Mouse (Mus musculus): ENCODE measurements around the gene P2rx4. TPM values are rescaled to one million over a fixed set of nuclear protein-coding genes. Genes with fewer than 3 reads are reported as not detected.

Gene P2rx4
- polyA plus RNA-seq, 1 experiment from 2014 or later, result 19.2 TPM

GRCm38 (mm10) chr5:122687391-122687790 is 20.0 kb upstream of the P2rx4 start:
- no peak overlapping the region for H3K9ac ChIP-seq
- no peaks in the 10 kb centered on the region for H3K4me1 ChIP-seq (replicated peaks)
- 64% methylated on average over 4 of the region's 4 CpGs for WGBS
- ATAC-seq (replicated peaks; ENCODE audit: insufficient number of reproducible peaks, insufficient read depth, low FRiP score, low read depth), result no peak
- H3K27ac ChIP-seq, result no peak overlapping the region
- no peaks in the 10 kb centered on the region for H3K36me3 ChIP-seq
- no peaks in the 10 kb centered on the region for H3K27me3 ChIP-seq
- H3K4me2 ChIP-seq, result no peak overlapping the region
- H3K9me3 ChIP-seq (replicated peaks), result no peaks in the 10 kb centered on the region
- no peak overlapping the region for H3K4me3 ChIP-seq

GRCm38 (mm10) chr5:122689153-122689552 is 18.2 kb upstream of the P2rx4 start:
- no peak overlapping the region for H3K4me3 ChIP-seq
- no peaks in the 10 kb centered on the region for H3K9me3 ChIP-seq (replicated peaks)
- 86% methylated on average over 7 of the region's 7 CpGs for WGBS
- no peak overlapping the region for H3K9ac ChIP-seq
- H3K4me2 ChIP-seq, result no peak overlapping the region
- no peak overlapping the region for H3K27ac ChIP-seq
- H3K4me1 ChIP-seq (replicated peaks), result peaks cover 8% of the 10 kb centered on the region
- no peaks in the 10 kb centered on the region for H3K27me3 ChIP-seq
- ATAC-seq (replicated peaks; ENCODE audit: insufficient number of reproducible peaks, insufficient read depth, low FRiP score, low read depth), result no peak
- no peaks in the 10 kb centered on the region for H3K36me3 ChIP-seq

DNA sequence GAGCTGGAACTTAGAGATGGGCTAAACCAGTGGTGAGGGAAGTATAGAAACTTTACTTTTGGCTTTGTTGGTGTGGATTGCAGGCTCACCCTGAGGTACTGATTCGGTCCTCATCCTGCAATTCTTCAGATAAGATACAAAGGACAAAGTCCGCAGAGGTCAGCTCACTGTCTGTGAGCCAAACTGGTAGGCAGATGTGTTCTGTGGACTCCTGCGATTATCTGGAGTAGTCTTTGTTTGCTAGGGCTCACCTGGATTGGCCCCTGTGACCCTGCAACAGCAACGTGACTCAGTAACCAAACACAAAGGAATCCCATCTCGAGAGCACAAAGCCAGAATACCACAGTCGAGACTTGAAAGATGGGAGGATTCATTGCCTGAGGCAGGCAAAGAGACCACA is 16.9 kb upstream of the P2rx4 start:
- ATAC-seq (replicated peaks; ENCODE audit: insufficient number of reproducible peaks, insufficient read depth, low FRiP score, low read depth), result no peak
- Histone ChIP-seq H3K4me2 (no peak overlapping the region), H3K4me1 (replicated peaks) (peaks cover 8% of the 10 kb centered on the region), H3K9ac (no peak overlapping the region), H3K9me3 (replicated peaks) (no peaks in the 10 kb centered on the region), H3K4me3 (no peak overlapping the region), H3K36me3 (no peaks in the 10 kb centered on the region), H3K27me3 (no peaks in the 10 kb centered on the region), H3K27ac (no peak overlapping the region)
- 51% methylated on average over 6 of the region's 6 CpGs for WGBS

DNA sequence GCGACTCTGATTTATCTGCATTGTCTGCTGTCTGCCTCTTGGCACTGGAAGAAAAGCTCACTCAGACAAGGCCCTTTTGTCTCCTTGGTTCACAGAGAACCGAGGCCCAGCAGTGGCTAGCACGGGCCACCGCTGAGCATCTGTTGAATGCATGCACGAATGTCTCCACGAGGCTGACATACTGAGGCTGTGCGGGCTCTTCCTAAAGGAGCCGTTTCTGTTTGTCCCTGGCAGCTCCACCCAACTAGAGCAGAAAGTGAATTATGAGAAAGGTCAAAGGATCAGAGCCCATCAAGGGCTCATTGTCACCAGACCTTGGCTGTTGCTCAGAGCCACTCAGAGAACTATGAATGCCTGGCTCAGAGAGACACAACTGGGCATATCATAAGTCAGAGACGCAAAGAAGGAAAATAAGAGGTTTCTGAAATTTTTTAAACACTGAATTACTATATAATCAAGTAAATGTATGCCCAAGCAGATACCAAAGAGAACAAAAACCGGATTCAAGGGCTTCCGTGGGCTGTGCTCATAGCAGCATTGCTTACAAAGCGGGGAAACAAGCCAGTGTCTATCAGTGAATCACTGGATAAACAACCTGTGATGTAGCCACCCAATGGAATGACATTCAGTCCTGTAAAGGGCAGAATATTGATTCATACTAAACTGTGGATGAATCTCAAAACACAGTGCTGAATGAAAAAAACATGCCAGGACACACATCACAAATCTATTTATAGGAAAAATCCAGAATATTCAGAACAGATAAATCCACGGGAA is 13.7 kb upstream of the P2rx4 start:
- H3K4me3 ChIP-seq, result no peak overlapping the region
- no peaks in the 10 kb centered on the region for H3K36me3 ChIP-seq
- H3K4me1 ChIP-seq (replicated peaks), result peaks cover 10% of the 10 kb centered on the region
- H3K27me3 ChIP-seq, result no peaks in the 10 kb centered on the region
- ATAC-seq (replicated peaks; ENCODE audit: insufficient number of reproducible peaks, insufficient read depth, low FRiP score, low read depth), result no peak
- H3K9ac ChIP-seq, result no peak overlapping the region
- no peaks in the 10 kb centered on the region for H3K9me3 ChIP-seq (replicated peaks)
- no peak overlapping the region for H3K4me2 ChIP-seq
- WGBS, result 51% methylated on average over 13 of the region's 13 CpGs
- H3K27ac ChIP-seq, result no peak overlapping the region; the same call in 1 of the 2 replicates

- no peak for ATAC-seq (replicated peaks; ENCODE audit: insufficient number of reproducible peaks, insufficient read depth, low FRiP score, low read depth)
- Histone ChIP-seq H3K9ac (no peak overlapping the region), H3K4me3 (no peak overlapping the region), H3K4me2 (no peak overlapping the region), H3K27ac (no peak overlapping the region), H3K36me3 (no peaks in the 10 kb centered on the region), H3K27me3 (no peaks in the 10 kb centered on the region), H3K4me1 (replicated peaks) (peaks cover 10% of the 10 kb centered on the region), H3K9me3 (replicated peaks) (no peaks in the 10 kb centered on the region)
- WGBS, result 83% methylated on average over 8 of the region's 8 CpGs
Observed at GRCm38 (mm10) chr5:122695516-122695915, 11.8 kb upstream of the P2rx4 start.

- no peak overlapping the region for H3K4me2 ChIP-seq
- no peak overlapping the region for H3K9ac ChIP-seq
- H3K9me3 ChIP-seq (replicated peaks), result no peaks in the 10 kb centered on the region
- 57% methylated on average over 10 of the region's 10 CpGs for WGBS
- no peak overlapping the region for H3K27ac ChIP-seq
- no peak overlapping the region for H3K4me3 ChIP-seq
- no peaks in the 10 kb centered on the region for H3K27me3 ChIP-seq
- H3K36me3 ChIP-seq, result no peaks in the 10 kb centered on the region
- H3K4me1 ChIP-seq (replicated peaks), result peaks cover 10% of the 10 kb centered on the region
- ATAC-seq (replicated peaks; ENCODE audit: insufficient number of reproducible peaks, insufficient read depth, low FRiP score, low read depth), result no peak
Observed at GRCm38 (mm10) chr5:122698041-122698700, 9.2 kb upstream of the P2rx4 start.

DNA sequence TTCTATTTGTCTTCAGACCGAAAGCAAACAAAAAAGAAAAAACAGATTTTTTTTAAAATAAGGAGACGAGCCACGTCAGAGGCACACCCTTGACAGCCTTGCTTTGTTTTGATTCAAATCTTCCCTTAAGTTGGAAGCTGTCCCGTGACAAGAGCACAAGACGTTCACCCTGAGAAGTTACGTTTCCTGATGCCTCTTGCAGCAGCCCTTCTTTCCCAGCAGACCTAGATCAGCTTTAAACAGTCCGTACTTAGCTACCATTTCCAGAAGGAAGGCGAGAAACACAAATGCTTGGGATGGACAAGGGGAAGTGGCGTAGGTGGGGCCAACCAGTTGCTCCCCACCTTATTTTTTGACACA is 8.7 kb upstream of the P2rx4 start:
- Histone ChIP-seq H3K4me3 (no peak overlapping the region), H3K36me3 (no peaks in the 10 kb centered on the region), H3K27me3 (no peaks in the 10 kb centered on the region), H3K4me2 (no peak overlapping the region), H3K4me1 (replicated peaks) (peaks cover 5% of the 10 kb centered on the region), H3K9ac (no peak overlapping the region), H3K27ac (no peak overlapping the region), H3K9me3 (replicated peaks) (no peaks in the 10 kb centered on the region)
- 64% methylated on average over 9 of the region's 9 CpGs for WGBS
- no peak for ATAC-seq (replicated peaks; ENCODE audit: insufficient number of reproducible peaks, insufficient read depth, low FRiP score, low read depth)

GRCm38 (mm10) chr5:122700109-122700836 is 7.1 kb upstream of the P2rx4 start:
- no peaks in the 10 kb centered on the region for H3K9me3 ChIP-seq (replicated peaks)
- H3K4me3 ChIP-seq, result no peak overlapping the region
- 62% methylated on average over 12 of the region's 12 CpGs for WGBS
- H3K4me2 ChIP-seq, result no peak overlapping the region
- no peak overlapping the region for H3K27ac ChIP-seq
- no peaks in the 10 kb centered on the region for H3K36me3 ChIP-seq
- H3K27me3 ChIP-seq, result no peaks in the 10 kb centered on the region
- no peak overlapping the region for H3K9ac ChIP-seq
- H3K4me1 ChIP-seq (replicated peaks), result peaks cover 3% of the 10 kb centered on the region; the same call in 1 of the 2 replicates
- ATAC-seq (replicated peaks; ENCODE audit: insufficient number of reproducible peaks, insufficient read depth, low FRiP score, low read depth), result no peak

- no peak overlapping the region for H3K4me3 ChIP-seq
Observed at GRCm38 (mm10) chr5:122700837-122701212, 6.5 kb upstream of the P2rx4 start.

DNA sequence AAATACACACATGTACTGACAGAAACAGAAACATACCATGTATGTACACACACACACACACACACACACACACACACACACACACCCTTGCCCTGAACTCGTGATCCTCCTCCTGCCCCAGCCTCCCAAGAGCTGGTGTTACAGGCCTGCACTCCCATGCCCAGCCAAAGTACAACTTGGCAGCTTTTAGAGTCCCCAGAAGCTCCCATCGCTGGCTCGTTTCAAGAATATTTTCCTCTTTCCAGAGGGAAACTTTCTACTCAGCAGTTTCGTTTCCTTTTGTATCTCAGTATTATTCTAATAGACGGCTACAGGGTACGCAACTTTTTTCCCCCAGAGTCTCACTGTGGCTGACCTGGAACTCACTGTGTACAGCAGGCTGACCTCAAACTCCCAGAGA is 5.2 kb upstream of the P2rx4 start:
- no peaks in the 10 kb centered on the region for H3K27me3 ChIP-seq
- no peak overlapping the region for H3K4me2 ChIP-seq
- no peaks in the 10 kb centered on the region for H3K9me3 ChIP-seq (replicated peaks)
- no peaks in the 10 kb centered on the region for H3K36me3 ChIP-seq
- WGBS, result 64% methylated on average over 6 of the region's 6 CpGs
- no peak overlapping the region for H3K9ac ChIP-seq
- H3K4me1 ChIP-seq (replicated peaks), result peaks cover 13% of the 10 kb centered on the region
- no peak for ATAC-seq (replicated peaks; ENCODE audit: insufficient number of reproducible peaks, insufficient read depth, low FRiP score, low read depth)
- no peak overlapping the region for H3K27ac ChIP-seq
- H3K4me3 ChIP-seq, result no peak overlapping the region

More at GRCm38 (mm10) chr5:122700837-122701212, 6.5 kb upstream of the P2rx4 start:
- no peak overlapping the region for H3K27ac ChIP-seq
- no peaks in the 10 kb centered on the region for H3K9me3 ChIP-seq (replicated peaks)
- no peak overlapping the region for H3K4me2 ChIP-seq
- 37% methylated on average over 5 of the region's 5 CpGs for WGBS
- H3K27me3 ChIP-seq, result no peaks in the 10 kb centered on the region
- no peak for ATAC-seq (replicated peaks; ENCODE audit: insufficient number of reproducible peaks, insufficient read depth, low FRiP score, low read depth)
- no peak overlapping the region for H3K9ac ChIP-seq
- H3K4me1 ChIP-seq (replicated peaks), result peaks cover 3% of the 10 kb centered on the region; the same call in 1 of the 2 replicates
- no peaks in the 10 kb centered on the region for H3K36me3 ChIP-seq

- H3K4me2 ChIP-seq, result no peak overlapping the region
- H3K4me1 ChIP-seq (replicated peaks), result peaks cover 19% of the 10 kb centered on the region
- H3K36me3 ChIP-seq, result no peaks in the 10 kb centered on the region
- no peak overlapping the region for H3K27ac ChIP-seq
- WGBS, result 83% methylated on average over 2 of the region's 2 CpGs
- H3K27me3 ChIP-seq, result no peaks in the 10 kb centered on the region
- no peaks in the 10 kb centered on the region for H3K9me3 ChIP-seq (replicated peaks)
- H3K4me3 ChIP-seq, result no peak overlapping the region
- no peak for ATAC-seq (replicated peaks; ENCODE audit: insufficient number of reproducible peaks, insufficient read depth, low FRiP score, low read depth)
- H3K9ac ChIP-seq, result no peak overlapping the region
Observed at GRCm38 (mm10) chr5:122703574-122703973, 3.8 kb upstream of the P2rx4 start.

Data from heart, embryonic 15.5 days (tissue).